Comparison of ENCODE assay signal across 10 mouse cellular contexts in genomic region chr19:37495319-37496270, GRCm38 (mm10). TPM values are rescaled to one million over a fixed set of nuclear protein-coding genes. Genes with fewer than 3 reads are reported as not detected.
DNase-seq lines count a peak whose midpoint lies in the region; ATAC-seq and TF ChIP-seq lines count a peak whose summit lies in the region.
"Had no signal": no experiment of that assay in that cellular context is flagged by ENCODE, and none has a peak within 500 bp of the region (broad histone marks: within the 10 kb centered on the region; RNA-seq: fewer than 3 reads in every experiment).

No protein-coding gene starts in this region.

- no peak for TF ChIP-seq POLR2A in heart, adult 2 months (IDR thresholded peaks at IDR 0.05; ENCODE audit: insufficient read depth, low read depth, low read length)
- no peak for TF ChIP-seq POLR2A in liver, adult 2 months (IDR thresholded peaks at IDR 0.05; ENCODE audit: extremely low read depth, insufficient read depth, low read length)

- H3K36me3 ChIP-seq in heart, adult 2 months (ENCODE audit: control insufficient read depth, insufficient read depth, low read length) = no peaks in the 10 kb centered on the region
- H3K36me3 ChIP-seq in heart, embryonic 10.5 days = no peaks in the 10 kb centered on the region
- H3K36me3 ChIP-seq in liver, adult 2 months (ENCODE audit: control insufficient read depth, insufficient read depth, low read length) = no peaks in the 10 kb centered on the region
- H3K36me3 ChIP-seq in hindbrain, embryonic 10.5 days = no peaks in the 10 kb centered on the region
- H3K36me3 ChIP-seq in midbrain, embryonic 13.5 days = no peaks in the 10 kb centered on the region
- H3K36me3 ChIP-seq: hindbrain, embryonic 15.5 days; neural tube, embryonic 13.5 days had no signal

- 74% methylated on average over 22 of the region's 22 CpGs for WGBS in heart, adult 2 months
- WGBS in heart, embryonic 10.5 days = 84% methylated on average over 22 of the region's 22 CpGs
- 63% methylated on average over 22 of the region's 22 CpGs for WGBS in liver, adult 2 months
- 84% methylated on average over 22 of the region's 22 CpGs for WGBS in hindbrain, embryonic 10.5 days
- WGBS in midbrain, embryonic 13.5 days = 91% methylated on average over 22 of the region's 22 CpGs

- no peak for TF ChIP-seq EP300 in heart, adult 2 months (IDR thresholded peaks at IDR 0.05; ENCODE audit: insufficient read depth, low read depth, low read length)

- H3K9ac ChIP-seq in heart, adult 2 months (ENCODE audit: low read depth, low read length) = no peak overlapping the region
- H3K9ac ChIP-seq in liver, adult 2 months (ENCODE audit: low read depth, low read length) = no peak overlapping the region; the same call in 1 of the 2 replicates
- H3K9ac ChIP-seq in midbrain, embryonic 13.5 days (replicated peaks) = no peak overlapping the region
- H3K9ac ChIP-seq: hindbrain, embryonic 15.5 days; neural tube, embryonic 13.5 days had no signal

- H3K4me3 ChIP-seq in heart, adult 2 months = no peak overlapping the region
- H3K4me3 ChIP-seq in heart, embryonic 10.5 days = no peak overlapping the region
- H3K4me3 ChIP-seq in liver, adult 2 months (ENCODE audit: insufficient read depth, low read depth, low read length) = no peak overlapping the region; the same call in 1 of the 2 replicates
- no peak overlapping the region for H3K4me3 ChIP-seq in hindbrain, embryonic 10.5 days
- H3K4me3 ChIP-seq in midbrain, embryonic 13.5 days (replicated peaks) = no peak overlapping the region
- H3K4me3 ChIP-seq: hindbrain, embryonic 15.5 days; neural tube, embryonic 13.5 days had no signal

- ATAC-seq in midbrain, embryonic 13.5 days = no peak

- no peaks in the 10 kb centered on the region for H3K9me3 ChIP-seq in heart, embryonic 10.5 days
- no peaks in the 10 kb centered on the region for H3K9me3 ChIP-seq in hindbrain, embryonic 10.5 days
- H3K9me3 ChIP-seq in midbrain, embryonic 13.5 days = no peaks in the 10 kb centered on the region; the same call in 1 of the 2 replicates
- H3K9me3 ChIP-seq: hindbrain, embryonic 15.5 days; neural tube, embryonic 13.5 days had no signal

- intact Hi-C loops in heart, adult 2 months (cut with DNase I) = no loop called here

- no peak for TF ChIP-seq CTCF in heart, adult 2 months (IDR thresholded peaks at IDR 0.05)
- TF ChIP-seq CTCF in liver, adult 2 months (IDR thresholded peaks at IDR 0.05; ENCODE audit: low read depth, low read length) = no peak

- H3K4me2 ChIP-seq in midbrain, embryonic 13.5 days (replicated peaks) = no peak overlapping the region
- H3K4me2 ChIP-seq: hindbrain, embryonic 15.5 days; neural tube, embryonic 13.5 days had no signal

- H3K79me2 ChIP-seq in heart, adult 2 months (replicated peaks; ENCODE audit: control insufficient read depth, insufficient read depth, low read length) = no peaks in the 10 kb centered on the region
- no peaks in the 10 kb centered on the region for H3K79me2 ChIP-seq in liver, adult 2 months (ENCODE audit: control insufficient read depth, insufficient read depth, low read length)

- H3K4me1 ChIP-seq in heart, adult 2 months (ENCODE audit: control insufficient read depth, insufficient read depth, low read length) = peaks cover 2% of the 10 kb centered on the region; the same call in 1 of the 2 replicates
- peaks cover 10% of the 10 kb centered on the region for H3K4me1 ChIP-seq in heart, embryonic 10.5 days
- H3K4me1 ChIP-seq in liver, adult 2 months (ENCODE audit: control insufficient read depth, insufficient read depth, low read length) = peaks cover 21% of the 10 kb centered on the region
- H3K4me1 ChIP-seq in hindbrain, embryonic 10.5 days (replicated peaks) = 0 out of 2 replicates have a peak, but pooled peaks cover 6% of the 10 kb centered on the region
- no peaks in the 10 kb centered on the region for H3K4me1 ChIP-seq in midbrain, embryonic 13.5 days (replicated peaks)
- H3K4me1 ChIP-seq: hindbrain, embryonic 15.5 days; neural tube, embryonic 13.5 days had no signal

- H3K27me3 ChIP-seq in heart, adult 2 months (ENCODE audit: control insufficient read depth, insufficient read depth, low read length) = no peaks in the 10 kb centered on the region
- H3K27me3 ChIP-seq in heart, embryonic 10.5 days (ENCODE audit: insufficient read depth, poor library complexity, severe bottlenecking) = peaks cover 8% of the 10 kb centered on the region; the same call in 1 of the 2 replicates
- no peaks in the 10 kb centered on the region for H3K27me3 ChIP-seq in liver, adult 2 months (ENCODE audit: control insufficient read depth, insufficient read depth, low read length)
- H3K27me3 ChIP-seq in hindbrain, embryonic 10.5 days (ENCODE audit: insufficient read depth, poor library complexity, severe bottlenecking) = no peaks in the 10 kb centered on the region
- H3K27me3 ChIP-seq in midbrain, embryonic 13.5 days = no peaks in the 10 kb centered on the region
- H3K27me3 ChIP-seq: hindbrain, embryonic 15.5 days; neural tube, embryonic 13.5 days had no signal

- peak; percentile 38 to 63 for DNase-seq in heart, adult 2 months
- no peak for DNase-seq in heart, embryonic 10.5 days (ENCODE audit: low spot score)
- peak; percentile 42 for DNase-seq in R1 (ENCODE audit: low read depth, low spot score)
- peak; percentile 81 for DNase-seq in liver, adult 2 months (ENCODE audit: extremely low read depth, low read depth, low spot score)
- DNase-seq in right cerebral cortex, adult 2 months (ENCODE audit: low spot score in 2 of 2) = peak; percentile 12 to 13
- DNase-seq in embryo, embryonic 11 days = no peak
- no peak for DNase-seq in hindbrain, embryonic 10.5 days (ENCODE audit: low spot score)

- no peak overlapping the region for H3K27ac ChIP-seq in heart, adult 2 months
- H3K27ac ChIP-seq in heart, embryonic 10.5 days = no peak overlapping the region; the same call in 1 of the 2 replicates
- H3K27ac ChIP-seq in liver, adult 2 months (replicated peaks; ENCODE audit: insufficient read depth, low read depth, low read length) = 0 out of 2 replicates have a peak overlapping the region, but pooled peaks have one; percentile 32
- H3K27ac ChIP-seq in hindbrain, embryonic 10.5 days = no peak overlapping the region
- no peak overlapping the region for H3K27ac ChIP-seq in midbrain, embryonic 13.5 days
- H3K27ac ChIP-seq: hindbrain, embryonic 15.5 days; neural tube, embryonic 13.5 days had no signal

RNA-seq across cellular contexts. Expression of gene Exoc6, which starts 54.6 kb away (rescaled TPM):
- 10 to 100 TPM; 29.8 to 34.2 TPM for total RNA-seq in heart, adult 2 months (2021)
- 13.8 and 19.8 TPM in 2 replicates for polyA plus RNA-seq in heart, adult 2 months (2012; rRNA removed)
- polyA plus RNA-seq in heart, embryonic 10.5 days (2016; fragmentation: Nextera tagmentation; extraction: Ambion mirVana) = 18.0 and 25.3 TPM in 2 replicates
- total RNA-seq in liver, adult 2 months (2014; rRNA removed) = 18.0 and 21.8 TPM in 2 replicates
- polyA plus RNA-seq in liver, adult 2 months (2012; rRNA removed) = 6.4 and 6.7 TPM in 2 replicates
- polyA plus RNA-seq in hindbrain, embryonic 10.5 days (2016; fragmentation: Nextera tagmentation; extraction: Ambion mirVana) = 6.7 and 9.2 TPM in 2 replicates
- polyA plus RNA-seq in midbrain, embryonic 13.5 days (2015; fragmentation: Nextera tagmentation; extraction: Ambion mirVana) = 12.6 and 13.0 TPM in 2 replicates

Comparison
In these comparisons a context has a peak if more than half of its experiments do, and no peak if none do; other contexts are left out.
1. DNase-seq: peak in heart, adult 2 months (2 of 2), R1 (single experiment), liver, adult 2 months (single experiment) and right cerebral cortex, adult 2 months (2 of 2); none in heart, embryonic 10.5 days (single experiment), embryo, embryonic 11 days (single experiment) and hindbrain, embryonic 10.5 days (single experiment).